Mouse (Mus musculus): ENCODE measurements at regions not wholly inside any gene's neighbourhood (a gene's known extent, or its start where the extent isn't known, plus 50 kb on each side); places are given as distances from the start of the nearest gene placed in this dataset.

DNA sequence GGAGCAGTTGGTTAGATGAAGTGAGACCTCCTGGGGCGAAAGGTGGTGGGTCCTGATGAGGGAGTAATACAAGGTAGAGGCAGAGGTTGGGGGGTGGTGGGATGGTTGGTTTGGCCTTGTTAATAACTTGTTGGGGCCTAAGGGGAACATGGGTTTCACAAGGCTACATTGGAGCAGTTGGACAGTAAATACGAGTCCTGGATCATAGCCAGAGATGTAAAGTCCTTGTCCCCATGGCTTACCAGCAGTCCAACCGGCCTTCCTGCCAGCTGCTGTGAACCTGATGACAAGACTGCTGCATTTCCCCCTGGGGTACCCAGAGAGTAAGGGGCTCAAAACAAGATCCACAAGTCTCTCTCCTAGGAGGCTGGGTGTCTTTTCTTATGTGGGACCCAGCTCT is 52.0 kb upstream of the Fzd7 start:
- TF ChIP-seq CTCF (IDR thresholded peaks at IDR 0.05) (no peak), EP300 (IDR thresholded peaks at IDR 0.05) (no peak)

Measured in lung, postnatal 0 days (tissue).